Mouse (Mus musculus) liver, postnatal 0 days (tissue): ENCODE results near the gene Prkcsh. TPM values are rescaled to one million over a fixed set of nuclear protein-coding genes. Genes with fewer than 3 reads are reported as not detected.

ENCODE experiments used
- ATAC-seq: fragments of 200-750 bp; cut with Nextera tagmentation; 2 replicates; pipeline ENCODE4 v1.8.0; 2017; ENCODE audit warnings: mild to moderate bottlenecking, moderate library complexity
- DNase-seq: peaks from one replicate; pipeline ENCODE4 v3.0.0-alpha.2; 2016
- H3K27ac ChIP-seq: fragments of 300-500 bp; sonication (generic); 2 replicates; pipeline ENCODE4 v1.5.1; 2014; ENCODE audit warnings: antibody characterized with exemption, moderate library complexity, mild to moderate bottlenecking, low read depth
- H3K27me3 ChIP-seq: fragments of 300-500 bp; sonication (generic); 2 replicates; pipeline ENCODE4 v1.6.1; 2014; ENCODE audit warnings: low read length, control low read depth, mixed read lengths; ENCODE audit not compliant: insufficient read depth
- H3K36me3 ChIP-seq: fragments of 300-500 bp; sonication (generic); replicated peaks from 2 replicates; pipeline ENCODE4 v1.6.1; 2014; ENCODE audit warnings: mild to moderate bottlenecking, control low read depth, low read length, moderate library complexity, mixed read lengths; ENCODE audit not compliant: insufficient read depth
- H3K4me1 ChIP-seq: fragments of 300-500 bp; sonication (generic); 2 replicates; pipeline ENCODE4 v1.6.1; 2014; ENCODE audit warnings: antibody characterized with exemption, mild to moderate bottlenecking, control low read depth; ENCODE audit not compliant: insufficient read depth
- H3K4me2 ChIP-seq: fragments of 300-500 bp; sonication (generic); 2 replicates; pipeline ENCODE4 v1.6.1; 2014; ENCODE audit warnings: low read depth, mild to moderate bottlenecking, low read length, moderate library complexity, mixed read lengths
- H3K4me3 ChIP-seq: fragments of 300-500 bp; sonication (generic); 2 replicates; pipeline ENCODE4 v1.5.1; 2014; ENCODE audit warnings: low read depth, low read length
- H3K9ac ChIP-seq: fragments of 300-500 bp; sonication (generic); replicated peaks from 2 replicates; pipeline ENCODE4 v1.6.1; 2014; ENCODE audit warnings: mild to moderate bottlenecking, moderate library complexity
- H3K9me3 ChIP-seq: fragments of 300-500 bp; sonication (generic); 2 replicates; pipeline ENCODE4 v1.6.1; 2016; ENCODE audit warnings: mild to moderate bottlenecking, control low read depth, low read length, mixed read lengths
- CTCF ChIP-seq: sonication (generic); IDR thresholded peaks from 2 replicates; pipeline ENCODE4 v1.5.1; 2016; ENCODE audit warnings: antibody characterized with exemption, low read depth
- EP300 ChIP-seq: IDR thresholded peaks from 2 replicates; pipeline ENCODE4 v1.6.1; 2016; ENCODE audit warnings: antibody characterized with exemption, low read depth, mild to moderate bottlenecking
- WGBS: fragments of 180-500 bp; shearing (Covaris S2); extraction: QIAGEN DNeasy Blood & Tissue Kit; methylation state at CpG from one replicate; pipeline ENCODE4 v1.1.7; 2014; ENCODE audit not compliant: insufficient replicate concordance; 5-methylcytosine and 5-hydroxymethylcytosine counted together
- polyA plus RNA-seq: library from polyadenylated mRNA; unstranded; fragments of >200 nt; fragmentation: Nextera tagmentation; extraction: Ambion mirVana; gene quantifications from 2 replicates; pipeline ENCODE4 v1.2.1, GENCODE M21; 2015

The Prkcsh gene
- polyA plus RNA-seq, 1 experiment from 2014 or later: 47.0 TPM

DNA sequence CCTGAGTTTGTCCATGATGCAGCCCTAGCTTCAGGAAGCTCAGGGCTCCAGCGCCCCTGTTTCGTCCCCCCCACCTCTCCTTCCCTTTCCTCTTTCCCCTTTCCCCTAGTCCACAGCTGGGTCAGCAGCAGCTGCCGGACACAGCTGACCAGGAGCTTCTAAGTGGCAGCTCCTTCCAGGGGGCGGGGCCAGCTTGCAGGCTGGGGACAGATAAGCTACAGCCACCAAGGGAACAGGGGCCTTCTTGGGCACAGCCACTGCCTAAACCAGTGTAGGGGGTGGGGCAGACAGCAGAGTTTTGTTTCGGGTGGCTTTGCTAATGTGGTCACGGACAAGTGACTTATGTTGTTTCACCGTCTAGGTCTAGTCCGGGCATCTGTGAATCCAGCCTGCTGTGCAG is 39.2 kb upstream of the Prkcsh start, which contains the start of gene Epor:
Epor (minus strand) TSS at position 90 of the 400 bp plus-strand sequence.
- peak within 1 kb of the TSS; percentile 74 for H3K4me3 ChIP-seq
- TF ChIP-seq CTCF: no peak
- TF ChIP-seq EP300: peak; percentile 51; the same call in 1 of the 2 replicates
- ATAC-seq (peak; percentile 66), DNase-seq (peak; percentile 84)
- peaks cover 30% of the 10 kb centered on the region for H3K36me3 ChIP-seq
- H3K4me2 ChIP-seq: peak within 1 kb of the TSS; percentile 71
- 0 out of 2 replicates have a peak, but pooled peaks cover 11% of the 10 kb centered on the region for H3K27me3 ChIP-seq
- H3K4me1 ChIP-seq: peaks cover 32% of the 10 kb centered on the region
- peak within 1 kb of the TSS; percentile 70 for H3K9ac ChIP-seq
- H3K9me3 ChIP-seq: no peaks in the 10 kb centered on the region
- WGBS: 21% methylated on average over 7 of the region's 8 CpGs
- peak within 1 kb of the TSS; percentile 81 for H3K27ac ChIP-seq

DNA sequence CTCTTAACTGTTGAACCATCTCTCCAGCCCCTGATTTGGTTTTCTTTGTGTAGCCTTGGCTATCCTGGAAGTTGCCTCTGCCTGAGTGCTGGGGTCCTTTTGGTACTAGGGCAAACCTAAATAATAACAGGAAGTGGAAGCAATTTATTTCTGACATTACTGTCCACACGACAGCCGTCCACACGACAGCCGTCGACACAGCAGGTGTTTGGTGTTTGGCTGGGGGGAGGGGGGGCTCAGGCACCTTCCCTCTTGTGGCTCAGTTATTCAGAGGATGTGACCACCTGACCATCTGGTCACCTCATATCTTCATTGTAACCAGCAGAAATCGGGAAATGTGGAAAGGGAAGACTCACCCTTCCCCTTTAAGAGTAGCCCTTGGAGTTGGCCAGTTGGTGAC is 33.7 kb upstream of the Prkcsh start:
- no peak for DNase-seq
- H3K27ac ChIP-seq: no peak overlapping the region
- peaks cover 5% of the 10 kb centered on the region for H3K4me1 ChIP-seq
- WGBS: 34% methylated on average over 6 of the region's 6 CpGs
- no peaks in the 10 kb centered on the region for H3K27me3 ChIP-seq
- TF ChIP-seq CTCF: no peak
- no peak for TF ChIP-seq EP300
- H3K9me3 ChIP-seq: no peaks in the 10 kb centered on the region
- H3K4me2 ChIP-seq: no peak overlapping the region
- no peaks in the 10 kb centered on the region for H3K36me3 ChIP-seq
- ATAC-seq: no peak
- no peak overlapping the region for H3K4me3 ChIP-seq
- H3K9ac ChIP-seq: no peak overlapping the region

DNA sequence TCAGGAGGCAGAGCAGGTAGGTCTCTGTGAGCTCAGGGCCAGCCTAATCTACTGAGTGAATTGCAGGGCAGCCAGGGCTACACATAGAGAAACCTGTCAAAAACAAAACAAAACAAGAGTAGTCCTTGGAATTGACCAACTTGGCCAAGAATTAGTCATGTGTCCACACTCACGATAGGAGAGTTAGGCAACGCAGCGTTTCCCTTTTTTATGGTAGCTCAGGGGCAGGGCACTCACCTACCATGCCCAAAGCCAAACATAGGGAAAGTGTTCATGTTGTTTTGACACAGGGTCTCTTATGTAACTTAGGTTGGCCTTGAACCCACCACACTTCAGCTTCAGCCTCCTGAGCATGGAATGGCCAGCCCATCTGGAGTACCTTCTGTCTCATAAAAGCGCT is 33.3 kb upstream of the Prkcsh start:
- Histone ChIP-seq H3K36me3 (no peaks in the 10 kb centered on the region), H3K9ac (no peak overlapping the region), H3K9me3 (no peaks in the 10 kb centered on the region), H3K4me1 (peaks cover under 1% of the 10 kb centered on the region), H3K27me3 (no peaks in the 10 kb centered on the region), H3K27ac (no peak overlapping the region), H3K4me2 (no peak overlapping the region), H3K4me3 (no peak overlapping the region)
- no peak for DNase-seq
- ATAC-seq: no peak
- WGBS: 61% methylated on average over 4 of the region's 4 CpGs
- TF ChIP-seq CTCF (no peak), EP300 (no peak)

DNA sequence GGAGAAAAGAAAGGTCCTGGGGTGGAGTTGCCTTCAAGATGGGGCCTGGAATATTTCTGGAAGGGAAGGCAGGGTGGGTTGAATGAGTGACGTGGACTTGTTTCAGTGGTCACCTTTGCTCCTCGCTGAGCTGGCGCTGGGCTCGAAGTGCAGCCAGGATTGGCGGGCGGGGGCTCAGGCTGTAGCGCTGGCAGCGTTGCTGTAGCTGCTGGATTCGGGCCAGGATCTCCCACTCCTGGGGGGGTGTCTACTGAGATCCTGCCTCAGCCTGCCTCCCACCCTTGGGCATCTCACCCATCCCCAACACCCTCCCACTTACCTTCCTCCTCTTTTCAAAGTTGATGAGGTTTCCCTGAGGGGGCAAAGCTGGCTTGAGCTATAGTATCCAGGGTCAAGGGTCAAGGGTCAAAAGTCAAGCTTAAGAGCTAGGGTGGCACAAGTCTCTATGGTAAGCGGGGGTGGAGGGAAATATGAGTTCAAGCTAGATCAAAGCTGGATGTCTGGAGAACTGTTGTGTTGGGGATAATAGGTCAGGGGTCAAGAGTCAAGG is 25.9 kb upstream of the Prkcsh start:
- Histone ChIP-seq H3K4me1 (no peaks in the 10 kb centered on the region), H3K9ac (no peak overlapping the region), H3K27ac (no peak overlapping the region), H3K36me3 (no peaks in the 10 kb centered on the region), H3K27me3 (0 out of 2 replicates have a peak, but pooled peaks cover 6% of the 10 kb centered on the region), H3K9me3 (no peaks in the 10 kb centered on the region), H3K4me2 (no peak overlapping the region), H3K4me3 (no peak overlapping the region)
- ATAC-seq (no peak), DNase-seq (no peak)
- TF ChIP-seq CTCF (no peak), EP300 (no peak)
- 79% methylated on average over 9 of the region's 10 CpGs for WGBS

DNA sequence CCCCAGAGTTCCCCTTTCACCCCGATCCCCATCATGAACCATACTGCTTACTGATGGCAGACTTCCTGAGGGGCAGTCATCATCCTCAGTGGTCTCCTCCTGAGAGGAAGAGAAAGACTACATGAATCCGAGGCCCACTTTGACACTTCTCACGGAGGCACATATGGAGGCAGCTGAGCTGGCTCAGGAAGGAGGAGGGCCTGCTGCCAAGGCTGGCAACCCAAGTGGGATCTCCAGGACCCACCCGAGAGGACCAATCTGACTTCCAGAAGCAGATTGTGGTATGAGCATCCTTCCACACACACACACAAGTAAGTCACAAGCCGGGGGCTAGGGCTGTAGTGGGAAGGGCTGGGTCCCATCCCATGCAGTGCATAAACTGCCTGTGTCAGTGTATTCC is 25.3 kb upstream of the Prkcsh start:
- Histone ChIP-seq H3K4me3 (no peak overlapping the region), H3K36me3 (no peaks in the 10 kb centered on the region), H3K9ac (no peak overlapping the region), H3K27ac (no peak overlapping the region), H3K4me1 (no peaks in the 10 kb centered on the region), H3K4me2 (no peak overlapping the region), H3K27me3 (0 out of 2 replicates have a peak, but pooled peaks cover 6% of the 10 kb centered on the region), H3K9me3 (no peaks in the 10 kb centered on the region)
- ATAC-seq (no peak), DNase-seq (no peak)
- 79% methylated on average over 5 of the region's 5 CpGs for WGBS
- TF ChIP-seq CTCF: no peak
- TF ChIP-seq EP300: no peak

DNA sequence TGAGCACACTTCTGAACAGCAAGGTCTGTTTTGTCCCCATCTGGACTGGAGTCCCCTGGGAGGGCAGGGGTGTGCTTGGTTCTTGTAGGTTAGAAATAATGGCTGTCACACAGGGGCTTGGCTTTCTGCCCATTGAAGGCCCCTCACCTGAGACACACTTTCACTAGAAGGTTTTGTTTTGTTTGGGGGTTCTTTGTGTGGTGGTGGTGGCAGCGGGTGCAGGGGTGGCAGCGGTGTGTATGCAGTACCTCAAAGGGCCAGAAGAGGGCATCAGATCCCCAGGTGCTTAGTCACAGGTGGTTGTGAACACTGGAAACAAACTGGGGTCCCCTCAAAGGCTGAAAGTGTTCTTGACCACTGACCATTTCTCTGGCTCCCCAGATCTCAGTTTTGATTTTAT is 24.6 kb upstream of the Prkcsh start:
- Histone ChIP-seq H3K27ac (no peak overlapping the region), H3K9ac (no peak overlapping the region), H3K4me2 (no peak overlapping the region), H3K27me3 (0 out of 2 replicates have a peak, but pooled peaks cover 6% of the 10 kb centered on the region), H3K36me3 (no peaks in the 10 kb centered on the region), H3K4me3 (no peak overlapping the region), H3K4me1 (no peaks in the 10 kb centered on the region), H3K9me3 (no peaks in the 10 kb centered on the region)
- WGBS: 26% methylated on average over 2 of the region's 2 CpGs
- peak; percentile 76 for DNase-seq
- TF ChIP-seq EP300: no peak
- peak; percentile 83 for TF ChIP-seq CTCF
- 0 out of 2 replicates have a peak, but pooled peaks have one; percentile 44 for ATAC-seq
